Mouse (Mus musculus) thymus, postnatal 0 days (tissue): ENCODE data around the gene Gcm2. TPM values are rescaled to one million over a fixed set of nuclear protein-coding genes. Genes with fewer than 3 reads are reported as not detected.
A peak's percentile ranks its signal among the peaks of the same experiment; 100 is the strongest.

ENCODE experiments used
- DNase-seq: peaks from one replicate; pipeline ENCODE4 v3.0.0-alpha.2; 2015; ENCODE audit warnings: low spot score
- polyA plus RNA-seq: library from polyadenylated mRNA; unstranded; fragments of >200 nt; fragmentation: Nextera tagmentation; extraction: Ambion mirVana; gene quantifications from 2 replicates; pipeline ENCODE4 v1.2.1, GENCODE M21; 2015

Gene Gcm2
- polyA plus RNA-seq, 1 experiment from 2014 or later, result 0.07 TPM

- no peak for DNase-seq
These were observed 31.0 kb downstream of the Gcm2 start for GRCm38 (mm10) chr13:41079859-41080258.

- DNase-seq, result peak; percentile 59
These were observed 31.4 kb downstream of the Gcm2 start, which contains the start of gene Mak for GRCm38 (mm10) chr13:41079421-41079780. TSS of gene Mak (minus strand) at chr13:41079706.

DNA sequence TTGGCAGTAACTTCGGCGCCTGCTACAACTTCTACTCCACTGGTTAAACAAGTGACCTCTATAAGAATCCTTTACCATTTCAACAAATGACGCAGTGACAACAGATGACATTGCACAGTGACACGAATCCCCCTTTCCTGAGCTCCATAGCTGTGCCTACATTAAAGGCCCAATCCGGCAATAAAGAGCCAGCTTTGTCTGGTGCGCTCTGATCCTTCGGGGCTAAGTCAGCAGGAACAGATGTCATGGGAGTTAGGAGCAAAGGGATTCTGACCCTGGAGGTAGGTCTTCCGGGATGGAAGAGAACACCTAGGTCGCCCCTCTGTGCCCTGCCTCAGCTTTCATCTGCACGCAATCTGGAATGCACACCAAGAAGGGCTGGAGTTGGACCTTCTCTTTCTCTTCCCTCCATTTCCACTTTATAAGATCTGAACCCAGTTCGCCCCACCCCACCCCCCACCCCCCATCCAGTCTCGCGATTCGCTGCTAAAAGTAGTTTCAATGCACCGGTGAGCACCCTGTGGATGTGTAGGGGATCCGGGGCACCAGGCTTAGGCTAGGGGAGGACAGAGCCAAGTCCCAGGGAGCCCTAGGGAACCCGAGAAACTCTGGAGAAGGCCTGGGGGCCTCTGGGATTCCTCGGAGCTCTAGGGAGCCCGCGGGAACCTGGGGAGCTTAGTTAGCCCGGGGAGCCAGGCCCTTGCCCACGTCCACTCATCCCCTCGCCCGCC lies 32.0 kb downstream of the Gcm2 start:
- no peak for DNase-seq

DNA sequence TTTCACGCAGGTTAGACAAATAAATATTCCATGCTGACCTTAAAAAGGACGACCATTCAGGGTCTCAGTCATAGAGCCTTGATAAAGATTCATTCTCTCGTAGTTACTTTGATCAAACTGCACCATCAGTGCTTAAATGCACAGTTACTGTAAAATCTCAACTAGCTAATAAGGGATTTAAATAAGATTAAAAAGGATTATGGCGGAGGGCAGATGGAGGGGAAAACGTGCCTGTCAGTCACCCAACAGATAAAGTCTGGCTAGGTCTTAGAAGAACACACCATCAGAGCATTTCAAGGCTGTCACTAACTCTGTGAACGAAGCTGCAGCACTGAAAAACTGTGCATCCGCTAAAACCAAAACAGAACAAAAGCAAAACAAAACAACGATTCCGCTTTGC lies 32.9 kb downstream of the Gcm2 start:
- no peak for DNase-seq

DNA sequence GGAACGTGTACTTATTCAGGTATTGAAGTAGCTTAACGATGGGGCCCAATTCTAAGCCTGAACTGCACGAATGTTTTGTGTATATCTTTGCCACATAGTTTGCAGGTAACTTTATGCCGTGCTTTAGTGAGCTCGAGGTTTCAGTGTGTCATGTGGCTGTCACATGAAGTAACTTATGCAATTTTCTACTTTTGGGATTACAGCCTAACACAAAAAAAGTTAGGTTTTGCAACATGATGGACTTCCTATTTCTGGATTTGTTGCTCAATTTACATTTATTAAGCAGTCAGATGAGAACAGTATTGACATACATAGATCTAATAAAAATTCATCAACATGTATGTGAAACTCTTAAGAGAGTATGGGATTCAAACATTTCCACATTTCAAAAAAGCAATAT lies 37.0 kb downstream of the Gcm2 start:
- DNase-seq, result no peak

DNA sequence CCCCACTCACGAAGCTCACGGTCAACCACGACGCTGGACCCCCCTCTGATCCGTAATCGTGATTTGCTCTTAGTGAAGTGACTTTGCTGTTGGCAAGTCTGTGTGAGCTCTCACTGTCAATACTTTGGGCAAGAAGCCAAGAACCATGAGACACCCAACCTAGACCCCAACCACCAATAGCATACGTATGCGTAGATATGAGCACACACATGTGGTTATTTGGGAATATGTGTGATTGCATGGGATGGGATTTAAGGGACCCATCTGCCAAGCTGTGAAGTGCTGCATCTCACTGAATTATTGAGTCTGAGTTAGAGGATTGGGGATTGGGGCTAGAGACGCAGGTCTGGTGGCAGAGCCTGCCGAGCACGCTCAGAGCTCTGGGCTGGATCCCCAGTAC lies 39.2 kb downstream of the Gcm2 start:
- DNase-seq, result no peak

DNA sequence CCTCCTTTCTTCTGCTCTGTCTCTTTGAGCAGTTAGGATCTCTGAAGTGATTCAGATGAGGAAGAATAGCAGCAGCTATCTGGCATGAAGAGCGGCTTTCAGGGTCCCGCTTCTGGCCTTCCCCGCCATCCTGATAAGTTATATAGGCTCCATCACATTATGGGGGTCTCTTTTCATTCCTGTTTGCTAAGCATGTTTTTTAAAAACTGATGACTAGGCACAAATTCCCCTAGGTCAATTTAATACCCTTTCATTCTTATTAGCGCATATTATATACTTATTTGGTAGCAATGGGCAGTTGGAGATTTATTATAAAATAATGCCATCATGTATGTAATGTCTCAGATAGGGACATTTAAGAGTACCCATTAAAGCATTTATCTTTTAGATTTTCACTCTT lies 43.2 kb downstream of the Gcm2 start:
- DNase-seq, result no peak

GRCm38 (mm10) chr13:41051965-41052364 lies 58.9 kb downstream of the Gcm2 start:
- no peak for DNase-seq

Other genes with a start within 250 kb of the Gcm2 start
- 85.4 and 90.9 TPM in 2 replicates for gene Pak1ip1, start 110.0 kb downstream of the Gcm2 start, polyA plus RNA-seq
- gene Tmem14c, start 94.7 kb downstream of the Gcm2 start, polyA plus RNA-seq, result 260 and 269 TPM in 2 replicates
- 0.07 and 0.10 TPM in 2 replicates for gene Mak, start 31.3 kb downstream of the Gcm2 start, polyA plus RNA-seq
- not detected in 2 replicates for gene Sycp2l, start 3.3 kb upstream of the Gcm2 start, polyA plus RNA-seq
- gene Elovl2, start 109.4 kb upstream of the Gcm2 start, polyA plus RNA-seq, result 0.08 and 0.27 TPM in 2 replicates
- 12.4 and 14.6 TPM in 2 replicates for gene Smim13, start 138.8 kb upstream of the Gcm2 start, polyA plus RNA-seq
- gene Gm17364, start 162.9 kb upstream of the Gcm2 start, polyA plus RNA-seq, result not detected in 2 replicates